Mouse (Mus musculus): ENCODE measurements around the gene Dusp19. TPM values are rescaled to one million over a fixed set of nuclear protein-coding genes. Genes with fewer than 3 reads are reported as not detected.

Dusp19 gene
- total RNA-seq (2021) (1 to 10 TPM; 8.9 to 9.1 TPM), polyA plus RNA-seq (2012; rRNA removed) (5.4 and 8.8 TPM in 2 replicates)
- long read RNA-seq, transcript Dusp19-201 (4 exons, 1,632 nt): major isoform, 7 of 13 reads
- long read RNA-seq, partial matches to known transcripts: 0 of 13 reads
- long read RNA-seq, other reads (novel, unspliced or antisense): 1 of 13 reads

DNA sequence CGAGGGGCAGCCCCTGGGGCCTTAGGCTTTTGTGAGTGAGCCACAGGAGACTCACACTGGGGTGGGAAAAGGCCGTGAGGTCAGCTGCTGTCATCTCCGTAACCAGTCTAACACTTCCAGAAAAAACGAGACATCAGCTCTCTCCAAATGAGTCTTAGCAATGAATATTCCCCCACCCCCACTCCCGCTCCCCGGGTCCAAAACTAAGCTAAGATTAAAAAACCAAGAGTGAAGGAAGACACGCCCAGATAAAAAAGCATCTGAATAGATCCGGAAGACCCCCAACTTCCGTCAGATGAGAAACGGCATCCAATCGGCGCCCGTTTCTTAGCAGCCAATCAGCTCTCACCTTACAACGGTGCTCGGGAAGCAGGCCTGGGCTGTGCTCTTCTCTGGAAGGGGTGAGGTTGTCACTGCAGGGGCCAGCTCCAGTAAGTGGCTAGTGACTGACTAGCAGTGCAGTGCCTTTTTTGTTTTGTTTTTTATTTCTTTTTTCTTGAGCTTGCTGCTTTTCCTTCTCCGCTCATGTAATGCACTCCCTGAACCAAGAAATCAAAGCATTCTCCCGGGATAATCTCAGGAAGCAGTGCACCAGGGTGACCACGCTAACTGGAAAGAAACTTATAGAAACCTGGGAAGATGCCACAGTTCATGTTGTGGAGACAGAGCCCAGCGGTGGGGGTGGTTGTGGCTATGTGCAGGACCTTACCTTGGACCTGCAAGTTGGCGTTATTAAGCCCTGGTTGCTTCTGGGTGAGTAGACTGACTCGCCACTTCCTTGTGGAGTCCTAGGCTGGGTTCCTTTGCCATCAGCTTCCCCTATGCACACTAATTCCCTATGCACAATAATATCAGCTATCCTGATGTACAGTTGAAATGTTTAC is at the start of gene Dusp19, which contains the start of gene Nup35:
Gene Dusp19, plus strand, starts transcription at position 192 of the 884 bp plus-strand sequence.
Gene Nup35, plus strand, starts transcription at position 383 of the 884 bp plus-strand sequence.
- Histone ChIP-seq H3K36me3 (ENCODE audit: control insufficient read depth, insufficient read depth, low read length) (no peaks in the 10 kb centered on the region), H3K27ac (peak within 1 kb of the TSS; percentile 70), H3K9ac (ENCODE audit: low read depth, low read length) (peak within 1 kb of the TSS; percentile 79), H3K4me1 (ENCODE audit: control insufficient read depth, insufficient read depth, low read length) (peaks cover 4% of the 10 kb centered on the region), H3K4me3 (peak within 1 kb of the TSS; percentile 73), H3K27me3 (ENCODE audit: control insufficient read depth, insufficient read depth, low read length) (no peaks in the 10 kb centered on the region), H3K79me2 (replicated peaks; ENCODE audit: control insufficient read depth, insufficient read depth, low read length) (no peaks in the 10 kb centered on the region; the same call in 1 of the 2 replicates)
- intact Hi-C loops (cut with DNase I): loop anchor here (2.0 kb wide), 2 partner anchors 22 to 36 kb away; partner anchors contain the start of gene Nckap1
- under 1% methylated on average over 21 of the region's 21 CpGs for WGBS
- TF ChIP-seq POLR2A (IDR thresholded peaks at IDR 0.05; ENCODE audit: insufficient read depth, low read depth, low read length) (peak; percentile 98), CTCF (IDR thresholded peaks at IDR 0.05) (no peak), EP300 (IDR thresholded peaks at IDR 0.05; ENCODE audit: insufficient read depth, low read depth, low read length) (0 out of 2 replicates have a peak, but pooled peaks have one; percentile 34)
- DNase-seq: peak; percentile 94 to 96

DNA sequence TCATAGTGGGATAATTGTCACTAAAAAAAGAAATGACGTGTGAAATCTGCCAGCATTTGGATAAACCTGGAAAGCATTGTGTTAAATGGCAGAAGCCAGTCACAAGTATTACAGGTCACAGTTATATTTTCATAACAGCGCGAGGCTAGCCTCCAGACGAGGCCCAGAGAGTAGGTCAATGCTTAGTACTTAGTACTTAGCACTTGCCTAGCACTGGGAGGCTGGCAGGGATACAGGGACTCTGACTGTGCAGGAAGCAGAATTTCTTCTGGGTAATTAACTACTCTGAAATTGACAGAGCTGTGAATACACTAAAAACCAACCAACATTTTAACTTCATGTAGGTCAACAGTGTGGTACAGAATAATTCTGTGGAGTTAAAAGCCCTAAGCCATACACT is 49.4 kb upstream of the Dusp19 start:
- no peaks in the 10 kb centered on the region for H3K27me3 ChIP-seq (ENCODE audit: control insufficient read depth, insufficient read depth, low read length)
- WGBS: 71% methylated on average over 4 of the region's 4 CpGs
- H3K27ac ChIP-seq: no peak overlapping the region
- TF ChIP-seq EP300 (IDR thresholded peaks at IDR 0.05; ENCODE audit: insufficient read depth, low read depth, low read length) (no peak), POLR2A (IDR thresholded peaks at IDR 0.05; ENCODE audit: insufficient read depth, low read depth, low read length) (no peak), CTCF (IDR thresholded peaks at IDR 0.05) (no peak)
- intact Hi-C loops (cut with DNase I): no loop called here
- H3K4me3 ChIP-seq: no peak overlapping the region
- H3K9ac ChIP-seq (ENCODE audit: low read depth, low read length): no peak overlapping the region
- no peak for DNase-seq
- H3K36me3 ChIP-seq (ENCODE audit: control insufficient read depth, insufficient read depth, low read length): peaks cover 9% of the 10 kb centered on the region
- H3K79me2 ChIP-seq (replicated peaks; ENCODE audit: control insufficient read depth, insufficient read depth, low read length): peaks cover 2% of the 10 kb centered on the region
- H3K4me1 ChIP-seq (ENCODE audit: control insufficient read depth, insufficient read depth, low read length): peaks cover 6% of the 10 kb centered on the region

DNA sequence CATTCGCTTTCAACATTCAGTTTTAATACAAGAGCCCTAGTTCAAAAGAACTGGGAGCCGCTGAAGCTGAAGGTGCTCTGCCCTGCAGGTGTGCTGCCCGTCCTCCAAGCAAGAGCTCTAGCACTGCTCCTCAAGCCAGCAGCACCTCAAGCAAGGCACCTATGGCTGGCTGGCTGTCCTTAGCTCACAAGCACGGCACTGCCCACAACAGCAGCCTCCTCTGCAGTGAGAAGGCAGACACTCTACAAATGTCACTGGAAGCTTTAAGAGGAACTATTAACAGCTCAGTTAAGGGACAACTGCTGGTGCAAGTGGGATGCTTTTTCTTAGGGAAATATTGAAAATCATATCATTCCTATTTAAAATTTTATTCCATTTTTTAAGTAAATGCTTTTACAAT is 46.2 kb upstream of the Dusp19 start:
- TF ChIP-seq EP300 (IDR thresholded peaks at IDR 0.05; ENCODE audit: insufficient read depth, low read depth, low read length) (no peak), POLR2A (IDR thresholded peaks at IDR 0.05; ENCODE audit: insufficient read depth, low read depth, low read length) (no peak), CTCF (IDR thresholded peaks at IDR 0.05) (no peak)
- Histone ChIP-seq H3K4me3 (no peak overlapping the region), H3K79me2 (replicated peaks; ENCODE audit: control insufficient read depth, insufficient read depth, low read length) (peaks cover 6% of the 10 kb centered on the region), H3K27ac (no peak overlapping the region), H3K9ac (ENCODE audit: low read depth, low read length) (peak overlapping the region; percentile 55), H3K36me3 (ENCODE audit: control insufficient read depth, insufficient read depth, low read length) (peaks cover 7% of the 10 kb centered on the region), H3K4me1 (ENCODE audit: control insufficient read depth, insufficient read depth, low read length) (peaks cover 5% of the 10 kb centered on the region), H3K27me3 (ENCODE audit: control insufficient read depth, insufficient read depth, low read length) (no peaks in the 10 kb centered on the region)
- intact Hi-C loops (cut with DNase I): no loop called here
- WGBS: 56% methylated on average over 4 of the region's 4 CpGs
- DNase-seq: no peak

DNA sequence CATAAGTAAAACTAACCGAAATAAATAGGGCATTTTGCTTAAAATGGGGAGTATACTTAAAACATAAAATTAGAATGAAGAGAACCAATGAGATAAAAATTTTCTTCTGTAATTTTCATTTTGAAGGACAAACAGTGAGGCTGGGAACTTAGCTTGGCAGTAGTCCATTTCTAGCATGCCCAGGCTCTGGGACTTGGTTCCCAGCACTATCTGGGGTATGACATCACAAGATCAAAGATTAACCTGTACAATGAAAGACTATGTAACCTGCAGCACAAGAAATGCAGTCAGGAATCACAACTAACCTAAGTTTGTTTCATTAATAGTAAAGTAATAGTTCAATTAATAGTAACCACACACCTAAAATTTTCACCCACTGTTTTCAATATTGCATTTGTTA is 39.6 kb upstream of the Dusp19 start:
- Histone ChIP-seq H3K79me2 (replicated peaks; ENCODE audit: control insufficient read depth, insufficient read depth, low read length) (peaks cover 9% of the 10 kb centered on the region), H3K9ac (ENCODE audit: low read depth, low read length) (no peak overlapping the region), H3K4me1 (ENCODE audit: control insufficient read depth, insufficient read depth, low read length) (peaks cover 5% of the 10 kb centered on the region), H3K27ac (no peak overlapping the region), H3K4me3 (no peak overlapping the region), H3K36me3 (ENCODE audit: control insufficient read depth, insufficient read depth, low read length) (peaks cover 9% of the 10 kb centered on the region), H3K27me3 (ENCODE audit: control insufficient read depth, insufficient read depth, low read length) (no peaks in the 10 kb centered on the region)
- no peak for TF ChIP-seq CTCF (IDR thresholded peaks at IDR 0.05)
- no peak for TF ChIP-seq POLR2A (IDR thresholded peaks at IDR 0.05; ENCODE audit: insufficient read depth, low read depth, low read length)
- TF ChIP-seq EP300 (IDR thresholded peaks at IDR 0.05; ENCODE audit: insufficient read depth, low read depth, low read length): no peak
- no peak for DNase-seq
- intact Hi-C loops (cut with DNase I): no loop called here
- WGBS: 64% methylated on average over 1 of the region's 1 CpGs

DNA sequence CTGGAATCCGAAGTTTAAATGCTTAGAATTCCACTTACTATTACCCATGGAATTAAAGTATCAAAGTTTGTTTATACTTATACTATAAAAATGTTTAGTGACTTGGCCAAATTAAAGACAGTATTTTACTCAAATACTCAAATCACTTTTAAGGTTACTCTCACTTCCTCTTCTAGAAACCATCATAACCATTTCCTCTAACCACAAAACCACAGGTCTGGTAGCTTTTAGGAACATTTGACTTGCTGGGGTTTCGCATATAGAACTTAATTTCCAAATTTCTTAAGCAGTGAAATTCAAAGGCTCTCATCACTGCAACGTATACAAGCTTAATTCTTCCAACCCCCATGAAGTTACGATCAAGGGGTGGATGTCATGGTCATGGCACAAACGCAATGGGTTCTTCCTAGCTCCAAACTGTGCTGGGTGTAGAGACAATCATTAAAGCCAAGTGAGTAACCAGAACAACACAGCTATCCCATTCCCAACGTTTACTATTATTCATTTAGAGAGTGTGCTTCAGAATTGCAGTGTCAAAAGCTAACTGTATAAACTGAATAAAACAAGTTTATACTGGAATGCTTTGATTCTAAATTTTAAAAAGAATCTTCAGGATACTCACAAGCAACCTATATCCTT is 37.5 kb upstream of the Dusp19 start:
- Histone ChIP-seq H3K4me3 (peak overlapping the region; percentile 77), H3K9ac (ENCODE audit: low read depth, low read length) (no peak overlapping the region), H3K79me2 (replicated peaks; ENCODE audit: control insufficient read depth, insufficient read depth, low read length) (peaks cover 7% of the 10 kb centered on the region), H3K27me3 (ENCODE audit: control insufficient read depth, insufficient read depth, low read length) (no peaks in the 10 kb centered on the region), H3K36me3 (ENCODE audit: control insufficient read depth, insufficient read depth, low read length) (peaks cover 9% of the 10 kb centered on the region), H3K27ac (peak overlapping the region; percentile 15), H3K4me1 (ENCODE audit: control insufficient read depth, insufficient read depth, low read length) (peaks cover 5% of the 10 kb centered on the region)
- DNase-seq: no peak
- TF ChIP-seq EP300 (IDR thresholded peaks at IDR 0.05; ENCODE audit: insufficient read depth, low read depth, low read length) (no peak), POLR2A (IDR thresholded peaks at IDR 0.05; ENCODE audit: insufficient read depth, low read depth, low read length) (no peak), CTCF (IDR thresholded peaks at IDR 0.05) (no peak)
- intact Hi-C loops (cut with DNase I): no loop called here
- WGBS: 17% methylated on average over 6 of the region's 6 CpGs
